Mouse (Mus musculus): ENCODE data around the gene Insr. TPM values are rescaled to one million over a fixed set of nuclear protein-coding genes. Genes with fewer than 3 reads are reported as not detected.
"Not testable (repeated sequence)": the region's sequence is repeated elsewhere in the genome, so short reads cannot be mapped to it uniquely, and the experiment has no call there.

Gene Insr
- polyA plus RNA-seq, 1 experiment from 2014 or later: 53.4 TPM

GRCm38 (mm10) chr8:3311482-3311881, 32.1 kb upstream of the Insr start:
- Histone ChIP-seq H3K36me3 (ENCODE audit: control insufficient read depth, insufficient read depth, low read length) (no peaks in the 10 kb centered on the region), H3K27ac (ENCODE audit: low read depth, low read length) (no peak overlapping the region), H3K4me3 (ENCODE audit: low read length) (no peak overlapping the region), H3K9ac (ENCODE audit: low read depth, low read length) (no peak overlapping the region), H3K9me3 (ENCODE audit: control insufficient read depth, low read length) (no peaks in the 10 kb centered on the region), H3K4me2 (ENCODE audit: low read length) (no peak overlapping the region), H3K27me3 (replicated peaks; ENCODE audit: control insufficient read depth, insufficient read depth, low read length) (no peaks in the 10 kb centered on the region), H3K4me1 (ENCODE audit: control insufficient read depth, insufficient read depth, low read depth, low read length) (no peaks in the 10 kb centered on the region)
- WGBS: 78% methylated on average over 4 of the region's 4 CpGs
- no peak for ATAC-seq

- H3K36me3 ChIP-seq (ENCODE audit: control insufficient read depth, insufficient read depth, low read length): no peaks in the 10 kb centered on the region
- no peaks in the 10 kb centered on the region for H3K4me1 ChIP-seq (ENCODE audit: control insufficient read depth, insufficient read depth, low read depth, low read length)
- no peak overlapping the region for H3K9ac ChIP-seq (ENCODE audit: low read depth, low read length)
- no peak overlapping the region for H3K4me2 ChIP-seq (ENCODE audit: low read length)
- ATAC-seq: no peak
- 90% methylated on average over 11 of the region's 11 CpGs for WGBS
- H3K4me3 ChIP-seq (ENCODE audit: low read length): no peak overlapping the region
- H3K27ac ChIP-seq (ENCODE audit: low read depth, low read length): no peak overlapping the region
- H3K9me3 ChIP-seq (ENCODE audit: control insufficient read depth, low read length): no peaks in the 10 kb centered on the region
- H3K27me3 ChIP-seq (replicated peaks; ENCODE audit: control insufficient read depth, insufficient read depth, low read length): no peaks in the 10 kb centered on the region
These were observed 30.2 kb upstream of the Insr start for GRCm38 (mm10) chr8:3309636-3310035.

GRCm38 (mm10) chr8:3308205-3308800, 28.9 kb upstream of the Insr start:
- H3K4me2 ChIP-seq (ENCODE audit: low read length); H3K27ac ChIP-seq (ENCODE audit: low read depth, low read length); H3K4me1 ChIP-seq (ENCODE audit: control insufficient read depth, insufficient read depth, low read depth, low read length); H3K9ac ChIP-seq (ENCODE audit: low read depth, low read length); H3K9me3 ChIP-seq (ENCODE audit: control insufficient read depth, low read length); H3K4me3 ChIP-seq (ENCODE audit: low read length); ATAC-seq; H3K27me3 ChIP-seq (replicated peaks; ENCODE audit: control insufficient read depth, insufficient read depth, low read length); H3K36me3 ChIP-seq (ENCODE audit: control insufficient read depth, insufficient read depth, low read length): not testable (repeated sequence)
- WGBS: 95% methylated on average over 13 of the region's 13 CpGs

GRCm38 (mm10) chr8:3302131-3302530, 22.7 kb upstream of the Insr start:
- no peak overlapping the region for H3K27ac ChIP-seq (ENCODE audit: low read depth, low read length)
- H3K9ac ChIP-seq (ENCODE audit: low read depth, low read length): no peak overlapping the region
- ATAC-seq: no peak
- H3K36me3 ChIP-seq (ENCODE audit: control insufficient read depth, insufficient read depth, low read length): no peaks in the 10 kb centered on the region
- H3K4me1 ChIP-seq (ENCODE audit: control insufficient read depth, insufficient read depth, low read depth, low read length): no peaks in the 10 kb centered on the region
- no peak overlapping the region for H3K4me2 ChIP-seq (ENCODE audit: low read length)
- H3K9me3 ChIP-seq (ENCODE audit: control insufficient read depth, low read length): no peaks in the 10 kb centered on the region
- H3K27me3 ChIP-seq (replicated peaks; ENCODE audit: control insufficient read depth, insufficient read depth, low read length): no peaks in the 10 kb centered on the region
- no peak overlapping the region for H3K4me3 ChIP-seq (ENCODE audit: low read length)
- 92% methylated on average over 2 of the region's 2 CpGs for WGBS

- Histone ChIP-seq H3K4me3 (ENCODE audit: low read length) (no peak overlapping the region), H3K9me3 (ENCODE audit: control insufficient read depth, low read length) (no peaks in the 10 kb centered on the region), H3K9ac (ENCODE audit: low read depth, low read length) (no peak overlapping the region), H3K36me3 (ENCODE audit: control insufficient read depth, insufficient read depth, low read length) (no peaks in the 10 kb centered on the region), H3K4me1 (ENCODE audit: control insufficient read depth, insufficient read depth, low read depth, low read length) (no peaks in the 10 kb centered on the region), H3K27ac (ENCODE audit: low read depth, low read length) (no peak overlapping the region), H3K4me2 (ENCODE audit: low read length) (no peak overlapping the region), H3K27me3 (replicated peaks; ENCODE audit: control insufficient read depth, insufficient read depth, low read length) (no peaks in the 10 kb centered on the region)
- ATAC-seq: no peak
- 83% methylated on average over 5 of the region's 5 CpGs for WGBS
These were observed 19.9 kb upstream of the Insr start for GRCm38 (mm10) chr8:3299322-3299721.

GRCm38 (mm10) chr8:3285824-3286223, 6.4 kb upstream of the Insr start:
- Histone ChIP-seq H3K4me3 (ENCODE audit: low read length) (no peak overlapping the region), H3K4me1 (ENCODE audit: control insufficient read depth, insufficient read depth, low read depth, low read length) (no peaks in the 10 kb centered on the region), H3K36me3 (ENCODE audit: control insufficient read depth, insufficient read depth, low read length) (no peaks in the 10 kb centered on the region), H3K27me3 (replicated peaks; ENCODE audit: control insufficient read depth, insufficient read depth, low read length) (no peaks in the 10 kb centered on the region), H3K4me2 (ENCODE audit: low read length) (no peak overlapping the region), H3K9me3 (ENCODE audit: control insufficient read depth, low read length) (no peaks in the 10 kb centered on the region), H3K27ac (ENCODE audit: low read depth, low read length) (no peak overlapping the region), H3K9ac (ENCODE audit: low read depth, low read length) (no peak overlapping the region)
- ATAC-seq: no peak
- WGBS: 42% methylated on average over 2 of the region's 2 CpGs

GRCm38 (mm10) chr8:3284656-3285055, 5.2 kb upstream of the Insr start:
- WGBS: 87% methylated on average over 4 of the region's 4 CpGs
- no peaks in the 10 kb centered on the region for H3K27me3 ChIP-seq (replicated peaks; ENCODE audit: control insufficient read depth, insufficient read depth, low read length)
- H3K4me1 ChIP-seq (ENCODE audit: control insufficient read depth, insufficient read depth, low read depth, low read length): peaks cover 5% of the 10 kb centered on the region
- no peak overlapping the region for H3K4me3 ChIP-seq (ENCODE audit: low read length)
- no peak overlapping the region for H3K9ac ChIP-seq (ENCODE audit: low read depth, low read length)
- H3K4me2 ChIP-seq (ENCODE audit: low read length): no peak overlapping the region
- no peaks in the 10 kb centered on the region for H3K36me3 ChIP-seq (ENCODE audit: control insufficient read depth, insufficient read depth, low read length)
- H3K9me3 ChIP-seq (ENCODE audit: control insufficient read depth, low read length): no peaks in the 10 kb centered on the region
- no peak for ATAC-seq
- no peak overlapping the region for H3K27ac ChIP-seq (ENCODE audit: low read depth, low read length)

GRCm38 (mm10) chr8:3281296-3281695, 1.9 kb upstream of the Insr start:
- peaks cover 22% of the 10 kb centered on the region for H3K4me1 ChIP-seq (ENCODE audit: control insufficient read depth, insufficient read depth, low read depth, low read length)
- no peaks in the 10 kb centered on the region for H3K27me3 ChIP-seq (replicated peaks; ENCODE audit: control insufficient read depth, insufficient read depth, low read length)
- 82% methylated on average over 3 of the region's 3 CpGs for WGBS
- H3K9ac ChIP-seq (ENCODE audit: low read depth, low read length): no peak overlapping the region
- H3K27ac ChIP-seq (ENCODE audit: low read depth, low read length): no peak overlapping the region
- H3K9me3 ChIP-seq (ENCODE audit: control insufficient read depth, low read length): no peaks in the 10 kb centered on the region
- no peak for ATAC-seq
- H3K36me3 ChIP-seq (ENCODE audit: control insufficient read depth, insufficient read depth, low read length): no peaks in the 10 kb centered on the region
- H3K4me2 ChIP-seq (ENCODE audit: low read length): no peak overlapping the region
- no peak overlapping the region for H3K4me3 ChIP-seq (ENCODE audit: low read length)

GRCm38 (mm10) chr8:3280266-3280910, 971 bp upstream of the Insr start:
- Histone ChIP-seq H3K9ac (ENCODE audit: low read depth, low read length) (no peak overlapping the region), H3K27me3 (replicated peaks; ENCODE audit: control insufficient read depth, insufficient read depth, low read length) (no peaks in the 10 kb centered on the region), H3K9me3 (ENCODE audit: control insufficient read depth, low read length) (no peaks in the 10 kb centered on the region), H3K27ac (ENCODE audit: low read depth, low read length) (no peak overlapping the region), H3K36me3 (ENCODE audit: control insufficient read depth, insufficient read depth, low read length) (no peaks in the 10 kb centered on the region), H3K4me2 (ENCODE audit: low read length) (peak overlapping the region; percentile 87), H3K4me1 (ENCODE audit: control insufficient read depth, insufficient read depth, low read depth, low read length) (peaks cover 22% of the 10 kb centered on the region), H3K4me3 (ENCODE audit: low read length) (peak overlapping the region; percentile 97; the same call in 1 of the 2 replicates)
- 34% methylated on average over 11 of the region's 11 CpGs for WGBS
- no peak for ATAC-seq
